Mouse (Mus musculus) megakaryocyte-erythroid progenitor cell, adult 5-6 weeks (primary cell): ENCODE measurements around the gene Cttnbp2nl. TPM values are rescaled to one million over a fixed set of nuclear protein-coding genes. Genes with fewer than 3 reads are reported as not detected.
A peak's percentile ranks its signal among the peaks of the same experiment; 100 is the strongest.

Experiments
- ATAC-seq: replicated peaks from 2 replicates; pipeline ENCODE4 v1.8.0; 2016; ENCODE audit warnings: mild to moderate bottlenecking, inconsistent platforms; ENCODE audit not compliant: severe bottlenecking, poor library complexity, low FRiP score, low TSS enrichment
- total RNA-seq, 2 experiments: library from RNA; stranded (forward) in 1 of 2; stranded (reverse) in 1 of 2; fragments of 200-1000, 215-1000 nt in 1 of 2; fragments of >200 nt in 1 of 2; fragmentation: Nextera tagmentation in 1 of 2; gene quantifications; 2 replicates each; pipeline ENCODE4 v1.2.3; 2014 to 2017

Cttnbp2nl gene
- total RNA-seq (2014; fragmentation: Nextera tagmentation) (not detected in 2 replicates), total RNA-seq (2017) (not detected in 2 replicates)

DNA sequence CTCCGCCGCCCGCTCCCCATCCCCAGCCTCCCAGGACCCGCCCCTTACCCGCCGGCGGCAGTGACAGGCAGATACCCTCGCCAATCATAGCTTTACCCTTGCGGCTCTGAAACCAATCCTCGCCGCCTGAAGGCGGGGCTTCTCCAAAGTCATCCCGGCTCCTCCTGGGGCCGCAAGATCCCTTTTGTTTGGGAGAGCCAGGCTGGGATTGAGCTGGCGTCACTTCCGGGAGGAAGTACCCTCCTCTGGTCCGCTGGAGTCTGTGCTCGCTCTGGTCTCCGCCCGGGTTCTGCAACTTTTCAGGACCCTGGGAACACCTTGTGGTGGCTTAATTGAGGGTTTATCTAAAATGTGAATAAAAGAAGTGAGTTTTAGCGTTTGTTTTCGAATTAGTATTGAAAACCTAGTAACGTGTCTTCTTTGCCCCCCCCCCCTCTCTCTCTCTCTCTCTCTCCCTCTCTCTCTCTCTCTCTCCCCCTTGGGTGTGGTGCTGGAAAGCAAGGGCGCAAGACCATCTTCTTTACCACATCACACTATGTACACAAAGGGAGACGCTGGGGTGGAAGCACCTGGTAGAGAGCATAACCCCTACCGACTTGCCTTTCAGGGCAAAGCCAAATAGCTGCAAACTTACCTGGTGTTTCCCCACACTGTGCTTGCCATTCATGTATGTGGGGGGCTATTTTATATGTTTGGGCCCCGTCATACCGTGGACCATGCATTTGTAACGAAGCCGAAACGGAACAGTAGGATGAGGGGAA is at the start of gene Cttnbp2nl:
Gene Cttnbp2nl, minus strand, starts transcription at position 210 of the 761 bp plus-strand sequence.
- peak; percentile 98 for ATAC-seq

DNA sequence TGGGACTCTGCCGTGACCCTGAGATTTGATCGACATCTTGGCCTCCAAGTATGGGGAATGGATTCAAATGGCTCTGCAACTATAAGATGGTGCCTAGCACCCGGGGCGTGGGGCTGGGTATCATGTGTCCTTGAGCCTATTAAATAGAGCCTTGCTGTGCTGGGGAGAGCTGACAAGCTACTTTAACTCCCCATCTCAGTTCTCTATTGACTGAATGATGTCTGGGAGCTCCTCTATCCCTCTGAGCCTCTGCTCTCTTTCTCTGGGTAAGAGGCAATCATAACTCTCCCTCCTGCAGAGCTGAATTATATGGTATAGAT is 47.3 kb upstream of the Cttnbp2nl start:
- ATAC-seq: no peak

DNA sequence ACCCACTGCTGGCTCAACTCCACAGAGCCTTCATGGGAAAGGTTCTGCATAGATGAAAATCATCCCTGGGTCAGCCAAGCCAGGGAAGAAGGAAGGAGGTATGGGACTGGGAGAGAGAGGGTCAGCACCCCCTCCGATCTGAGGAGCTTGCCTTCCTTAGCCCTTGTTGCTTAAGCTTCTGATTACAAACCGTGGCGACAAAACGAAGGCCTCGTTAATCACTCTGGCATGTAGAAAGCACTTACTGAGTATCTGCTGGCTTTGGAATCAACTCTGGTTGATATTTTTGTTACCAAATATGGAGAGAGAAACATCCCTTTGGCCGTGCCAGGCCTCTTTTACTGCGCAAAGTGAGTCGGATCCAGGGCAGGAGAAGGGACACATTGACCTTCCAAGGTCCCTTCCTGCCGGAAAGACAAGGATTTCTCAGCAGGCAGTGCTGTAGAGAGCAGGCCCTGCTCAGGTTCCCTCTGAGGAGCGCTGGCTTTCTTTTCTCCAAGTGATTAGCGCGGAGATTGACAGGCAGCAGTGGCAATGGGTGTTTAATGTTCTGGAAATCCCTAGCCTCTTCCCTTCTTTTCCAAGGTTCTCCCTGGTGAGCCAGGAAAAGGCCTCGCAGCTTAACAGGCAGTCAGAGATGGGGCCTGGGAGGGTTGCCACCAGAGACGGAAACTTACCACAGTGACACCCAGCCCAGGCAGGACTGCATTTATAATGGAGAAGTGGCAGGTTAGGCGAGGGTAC is 46.8 kb upstream of the Cttnbp2nl start:
- ATAC-seq: no peak

DNA sequence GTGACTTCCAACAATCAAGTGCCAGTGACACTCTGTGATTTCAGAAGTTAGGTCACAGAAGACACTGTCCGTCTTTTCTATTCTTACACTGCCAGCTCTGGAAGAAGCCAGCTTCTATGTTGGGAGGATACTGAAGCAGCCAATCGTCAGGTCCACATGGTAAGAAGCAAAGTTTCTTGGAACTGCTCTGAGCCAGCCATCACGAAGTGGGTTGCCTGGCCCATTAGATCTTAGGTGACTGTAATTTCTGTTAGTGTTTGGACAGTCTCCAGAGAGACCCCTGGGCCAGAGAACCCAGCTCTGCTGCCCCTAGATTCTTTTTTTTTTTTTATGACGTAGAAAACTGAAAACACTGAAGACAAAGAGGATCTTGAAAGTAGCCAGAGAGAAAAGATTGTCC is 44.6 kb upstream of the Cttnbp2nl start:
- ATAC-seq: no peak

DNA sequence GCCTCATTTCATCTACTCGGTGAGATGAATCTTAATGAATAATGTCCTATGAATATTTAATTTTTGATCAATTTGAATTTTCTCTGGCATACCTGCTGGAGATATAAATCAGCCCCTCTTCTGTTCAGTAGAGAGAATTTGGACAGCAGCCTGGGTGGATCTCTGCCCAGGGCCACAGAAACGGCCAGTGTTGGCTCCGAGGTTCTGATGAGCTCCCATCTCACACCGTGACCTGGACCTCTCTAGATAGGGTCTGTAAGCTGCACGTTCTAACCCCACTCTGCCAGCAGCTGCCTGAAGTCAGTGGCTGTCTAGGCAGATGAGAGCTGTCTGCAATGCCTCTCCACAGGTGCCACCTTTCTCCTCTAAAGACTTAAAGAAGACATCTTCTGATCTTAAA is 42.1 kb upstream of the Cttnbp2nl start:
- no peak for ATAC-seq

DNA sequence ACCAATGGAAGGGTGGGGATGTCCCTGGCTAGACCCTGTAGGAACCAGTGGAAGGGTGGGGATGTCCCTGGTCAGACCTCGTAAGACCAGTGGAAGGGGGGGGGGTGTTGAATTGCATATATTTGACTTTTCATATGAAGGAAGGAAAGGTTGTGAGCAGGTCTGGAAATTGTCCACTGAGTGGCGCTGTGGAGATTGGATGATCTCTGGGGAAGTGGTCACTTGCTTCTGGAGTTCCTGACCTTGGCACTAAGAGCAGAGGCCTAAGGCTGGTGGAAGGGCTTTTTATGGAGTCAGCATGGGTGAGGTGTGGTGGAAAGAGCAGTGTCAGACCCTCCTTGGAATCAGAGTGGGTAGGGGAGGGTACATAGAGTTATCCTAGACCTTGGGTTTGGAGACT is 41.5 kb upstream of the Cttnbp2nl start:
- no peak for ATAC-seq

DNA sequence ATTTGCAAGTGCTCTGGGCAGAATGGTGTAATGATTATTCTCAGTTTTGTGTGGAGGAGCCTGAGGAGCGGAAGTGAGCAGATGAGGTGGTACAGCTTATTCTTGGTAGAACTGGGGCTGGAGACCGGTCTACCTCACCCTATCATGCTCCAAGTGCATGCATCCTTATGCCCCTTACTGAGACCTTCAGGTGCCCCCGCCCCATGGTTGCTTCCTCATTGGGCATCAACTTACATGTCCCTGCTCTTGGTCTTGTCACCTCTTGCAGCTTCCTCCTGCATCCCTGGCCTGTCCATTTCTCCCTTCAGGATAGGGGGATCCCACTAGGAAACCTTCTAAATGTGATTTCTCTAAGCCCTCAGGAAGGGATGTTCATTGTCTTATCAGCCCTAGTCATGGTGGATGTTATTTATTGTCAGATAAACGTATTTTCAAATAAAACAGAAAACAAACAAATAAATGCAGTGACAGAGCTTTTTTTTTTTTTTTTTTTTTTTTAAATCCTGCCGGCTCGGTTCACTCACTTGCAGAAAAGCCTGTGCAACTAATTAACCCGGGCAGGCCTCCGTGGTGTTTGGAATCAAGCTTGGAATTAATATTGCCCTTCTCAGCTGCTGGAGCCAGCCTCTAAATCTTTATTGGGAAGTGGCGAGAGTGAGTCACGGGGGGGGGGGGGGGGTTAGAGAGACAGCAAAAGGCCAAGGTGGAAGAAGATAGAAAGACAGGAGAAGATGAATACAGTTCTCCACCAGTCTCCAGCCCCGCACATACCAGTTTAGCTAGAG is 40.0 kb upstream of the Cttnbp2nl start:
- no peak for ATAC-seq

DNA sequence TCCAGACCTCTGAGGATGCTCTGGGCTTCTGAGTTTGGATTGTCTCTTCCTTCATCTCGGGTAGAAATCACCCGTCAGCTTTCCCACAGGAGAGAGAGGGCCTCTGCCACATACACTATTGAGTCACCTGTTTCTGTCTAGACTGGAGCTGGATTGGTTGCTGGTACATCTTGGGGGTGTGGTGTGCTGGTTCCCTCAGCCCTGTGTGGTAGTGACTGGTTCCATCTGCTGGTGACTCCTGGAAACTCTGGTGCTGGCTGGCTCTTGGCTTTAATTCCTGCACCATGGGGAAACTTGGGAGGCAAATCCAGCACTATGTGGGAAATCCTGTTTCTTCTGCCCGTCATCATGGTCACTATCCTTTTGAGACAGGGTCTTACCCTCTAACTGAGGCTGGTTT is 38.0 kb upstream of the Cttnbp2nl start:
- peak; percentile 78 for ATAC-seq

DNA sequence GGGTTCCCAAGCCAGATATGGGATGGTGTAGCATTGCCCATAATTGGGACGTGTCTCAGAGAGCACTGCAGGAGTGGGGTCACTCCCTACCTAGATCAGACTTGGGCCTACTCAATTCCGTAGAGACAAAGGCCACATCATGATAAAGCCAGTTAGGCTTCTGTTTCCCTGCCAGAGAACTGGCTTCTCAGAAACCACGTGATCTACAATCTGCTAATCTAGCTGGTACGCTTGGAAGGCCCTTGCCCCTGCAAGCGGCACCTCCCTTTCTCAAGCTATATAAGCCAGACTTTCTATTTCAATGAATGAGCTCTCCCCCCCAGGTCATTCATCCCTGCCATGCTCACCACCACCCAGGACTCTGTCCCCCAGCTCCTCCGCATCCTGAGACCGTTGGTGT is 37.2 kb upstream of the Cttnbp2nl start:
- ATAC-seq: peak; percentile 68

DNA sequence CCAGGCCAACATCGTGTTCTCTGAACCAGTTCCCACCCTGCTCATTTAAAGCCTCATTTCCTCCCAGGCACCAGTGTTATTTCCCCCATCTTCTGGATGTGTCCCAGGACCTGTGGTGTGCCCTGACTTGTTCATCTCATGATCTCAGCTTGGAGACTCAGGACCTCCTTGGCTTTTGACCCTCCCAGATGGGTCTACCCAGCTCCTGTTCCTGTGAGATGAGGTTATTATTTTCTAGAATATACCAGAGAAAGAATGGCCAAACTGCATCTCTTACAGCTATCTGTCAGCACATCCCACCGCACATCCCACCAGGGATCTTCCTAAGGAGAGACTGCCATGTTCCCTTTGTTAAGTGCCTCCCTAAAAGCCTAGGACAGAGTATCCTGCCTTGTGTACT is 35.7 kb upstream of the Cttnbp2nl start:
- ATAC-seq: no peak

DNA sequence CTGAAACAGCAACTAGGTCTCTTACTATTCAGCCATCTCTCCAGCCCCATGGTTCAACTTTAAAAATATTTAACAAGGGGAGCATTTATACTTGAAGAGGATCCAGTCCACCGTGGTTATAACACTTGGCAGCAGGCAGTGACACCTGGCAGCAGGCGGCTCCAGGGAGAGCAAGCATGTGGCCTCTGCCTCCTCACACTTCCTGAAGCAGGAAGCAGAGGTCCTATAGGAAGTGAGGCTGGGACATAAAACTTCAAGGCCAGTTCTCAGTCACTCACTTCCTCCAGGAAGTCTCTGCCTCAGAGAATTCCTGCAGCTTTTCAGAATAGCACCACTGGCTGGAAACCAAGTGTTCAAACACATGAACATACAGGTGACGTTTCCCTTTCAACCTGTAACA is 34.4 kb upstream of the Cttnbp2nl start:
- no peak for ATAC-seq

DNA sequence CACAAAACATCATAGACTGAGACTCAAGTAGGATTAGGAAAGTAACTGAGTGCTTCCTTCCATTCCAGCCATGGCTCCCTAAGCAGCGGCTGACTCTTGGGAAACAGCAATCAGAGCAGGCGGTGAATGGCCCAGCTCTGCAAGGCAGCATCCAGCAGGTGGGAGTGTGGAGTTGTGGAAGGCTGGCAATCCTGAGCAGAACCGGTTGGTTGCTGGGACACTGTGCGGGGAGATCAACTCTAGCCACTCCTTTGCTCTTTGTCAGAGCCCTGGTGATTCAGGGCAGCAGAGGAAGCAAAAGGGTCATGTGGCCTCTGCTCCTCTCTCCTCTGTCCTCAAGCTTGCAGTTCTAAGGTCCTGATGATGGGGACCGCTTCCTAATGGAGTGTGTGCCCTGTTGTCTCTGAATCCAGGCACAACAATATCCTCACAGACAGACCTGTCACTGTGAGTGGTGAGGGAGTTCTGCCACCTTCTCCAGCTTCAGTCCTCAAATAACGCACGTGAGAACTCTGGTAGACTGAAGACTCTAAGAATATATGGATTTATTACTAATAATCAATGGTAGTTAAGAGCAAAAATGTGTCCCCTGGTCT is 25.4 kb upstream of the Cttnbp2nl start:
- ATAC-seq: 0 out of 2 replicates have a peak, but pooled peaks have one; percentile 34

DNA sequence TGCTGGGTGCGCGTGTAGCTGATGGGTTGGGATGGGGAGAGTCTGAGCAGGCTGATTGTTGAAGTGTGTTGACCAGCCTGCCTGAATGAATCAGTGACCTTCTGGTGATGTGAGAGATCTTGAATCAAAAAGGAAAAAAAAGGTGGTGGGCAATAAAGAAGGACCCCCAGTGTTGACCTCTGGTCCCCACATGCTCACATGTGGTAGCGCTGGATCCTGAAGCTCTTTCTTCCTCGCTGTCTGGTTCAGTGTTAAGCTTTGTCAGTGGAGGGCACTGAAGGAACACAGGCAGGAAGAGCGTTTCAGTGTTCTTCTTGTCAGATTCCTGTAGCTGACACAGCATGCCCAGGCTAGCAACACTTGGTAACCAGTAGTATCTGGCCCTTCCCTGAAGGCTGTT is 22.9 kb upstream of the Cttnbp2nl start:
- no peak for ATAC-seq

DNA sequence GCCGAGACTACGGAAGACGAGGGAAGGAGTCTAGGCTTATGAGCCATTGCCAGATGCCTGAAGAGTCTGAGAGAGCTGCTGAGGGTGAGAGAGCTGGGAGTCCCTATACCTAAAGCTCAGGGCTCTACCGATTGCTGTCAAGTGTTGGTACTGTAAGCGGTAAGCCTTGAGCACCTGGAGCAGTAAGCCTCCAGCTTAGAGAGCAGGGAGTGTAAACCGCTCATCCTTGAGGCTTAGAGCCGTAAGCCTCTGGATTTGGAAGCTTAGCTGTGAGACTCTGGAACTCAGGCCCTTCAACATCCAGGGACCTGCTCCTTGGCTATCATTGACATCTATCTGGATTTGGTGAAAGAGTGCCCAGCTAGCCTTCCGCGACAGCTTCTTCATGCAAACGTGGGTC is 19.6 kb upstream of the Cttnbp2nl start:
- no peak for ATAC-seq

DNA sequence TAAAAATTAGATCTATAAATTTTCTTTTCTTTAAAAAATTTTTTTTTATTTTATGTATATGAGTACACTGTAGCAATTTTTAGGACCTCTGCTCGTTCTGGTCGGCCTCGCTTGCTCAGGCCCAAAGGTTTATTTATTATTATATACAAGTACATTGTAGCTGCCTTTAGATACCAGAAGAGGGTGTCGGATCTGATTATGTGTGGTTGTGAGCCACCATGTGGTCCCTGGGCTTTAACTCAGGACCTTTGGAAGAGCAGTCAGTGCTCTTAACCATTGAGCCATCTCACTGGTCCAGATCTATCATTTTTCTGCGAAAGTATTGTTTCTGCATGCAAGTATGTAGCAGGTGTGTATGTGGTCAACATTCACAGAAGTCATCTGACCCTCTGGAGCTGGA is 18.3 kb upstream of the Cttnbp2nl start:
- no peak for ATAC-seq

DNA sequence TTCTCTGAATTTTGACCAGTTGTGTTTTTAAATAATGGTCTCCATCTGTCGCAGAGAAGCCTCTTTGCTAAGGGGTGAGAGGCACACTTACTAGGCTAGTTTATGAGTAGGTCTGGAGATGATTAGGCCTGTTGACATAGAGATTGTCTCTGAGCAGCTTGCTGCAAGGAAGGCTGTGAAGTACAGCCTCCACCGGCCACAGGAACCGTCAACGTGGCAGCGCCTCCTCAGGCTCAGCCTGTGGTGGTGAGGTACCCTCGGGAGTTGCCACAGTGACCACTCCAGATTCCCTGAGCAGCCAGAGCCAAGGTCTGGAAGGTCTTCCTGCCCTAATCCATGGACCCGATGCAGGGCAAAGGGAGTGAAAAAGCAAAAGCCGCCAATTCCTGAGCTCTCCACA is 17.6 kb upstream of the Cttnbp2nl start:
- ATAC-seq: no peak

DNA sequence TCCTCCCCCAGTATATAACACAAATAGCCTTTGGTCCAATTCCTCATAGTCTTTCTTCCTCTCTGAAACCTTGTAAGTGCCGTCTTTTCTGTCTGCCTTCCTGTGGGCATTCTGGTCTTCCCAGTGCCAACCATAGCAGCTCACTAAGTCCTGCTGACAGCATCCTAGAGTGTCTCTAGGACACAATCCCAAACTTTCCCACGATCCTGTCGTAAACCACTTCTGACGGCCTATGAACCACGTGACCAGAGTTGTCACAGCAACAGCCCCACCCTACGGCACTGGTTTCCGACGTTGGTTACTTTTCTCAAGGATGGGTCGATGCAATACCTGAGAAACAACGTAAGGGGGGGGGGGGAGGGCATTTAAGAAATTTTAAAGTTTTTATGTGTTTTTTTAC is 13.6 kb upstream of the Cttnbp2nl start, which contains the start of gene 4930564D02Rik:
Gene 4930564D02Rik, plus strand, starts transcription at position 301 of the 400 bp plus-strand sequence.
- ATAC-seq: no peak

DNA sequence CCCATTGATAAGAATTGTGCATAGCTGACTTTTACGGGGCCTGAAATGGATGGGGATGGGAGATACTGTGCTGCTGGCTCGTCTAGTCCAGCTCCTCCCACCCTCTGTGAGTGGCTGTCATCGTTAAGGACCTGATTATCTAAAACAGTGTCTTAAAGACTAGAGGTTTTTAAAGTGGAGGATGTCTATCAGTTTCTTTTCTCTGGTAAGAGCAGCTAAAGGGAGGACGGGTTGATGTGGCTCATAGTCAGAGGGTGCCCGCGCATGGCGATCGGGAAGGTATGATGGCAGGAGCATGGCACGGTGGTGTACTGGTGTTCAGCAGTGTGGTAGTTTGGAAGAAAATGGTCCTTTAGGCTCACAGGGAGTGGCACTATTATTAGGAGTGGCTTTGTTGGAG is 9.7 kb upstream of the Cttnbp2nl start:
- no peak for ATAC-seq

DNA sequence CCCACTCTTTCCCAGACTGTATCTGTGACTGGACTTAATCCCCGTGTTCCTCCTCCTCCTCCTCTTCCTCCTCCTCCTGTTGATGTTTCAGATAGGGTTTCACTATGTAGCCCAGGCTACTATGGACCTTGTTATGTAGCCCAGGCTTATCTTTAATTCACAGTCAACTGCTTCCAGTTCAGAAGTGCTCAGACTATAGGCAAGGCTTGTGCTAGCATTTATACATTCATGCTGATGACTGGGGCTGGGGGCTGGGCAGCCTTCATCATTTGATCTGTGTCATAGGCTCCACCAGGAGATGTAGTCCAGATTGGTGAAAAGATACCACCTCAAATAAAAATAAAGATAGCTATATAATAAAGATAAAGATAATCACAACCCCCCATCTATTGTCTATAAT is 9.0 kb upstream of the Cttnbp2nl start:
- no peak for ATAC-seq

DNA sequence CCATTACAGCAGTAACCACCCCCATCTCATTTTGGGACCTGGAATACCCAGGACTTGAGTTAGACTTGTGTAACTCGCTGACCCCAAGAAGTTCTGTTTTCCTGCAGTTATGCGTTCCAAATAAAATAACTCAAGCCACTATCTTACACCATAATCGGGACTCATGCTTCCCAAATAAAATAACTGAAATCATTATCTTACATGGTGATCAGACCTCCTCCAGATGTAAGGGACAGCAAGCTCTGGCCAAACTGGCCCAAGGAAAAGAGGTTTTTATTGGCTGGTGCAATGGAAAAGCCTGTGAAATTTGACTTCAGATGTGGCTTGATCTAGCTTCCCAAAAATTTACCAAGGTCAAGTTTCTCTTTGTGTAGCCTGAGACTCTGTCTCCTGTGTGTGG is 8.6 kb upstream of the Cttnbp2nl start:
- no peak for ATAC-seq
